Comparison of ENCODE assay signal across 8 mouse cellular contexts in the genomic region with DNA sequence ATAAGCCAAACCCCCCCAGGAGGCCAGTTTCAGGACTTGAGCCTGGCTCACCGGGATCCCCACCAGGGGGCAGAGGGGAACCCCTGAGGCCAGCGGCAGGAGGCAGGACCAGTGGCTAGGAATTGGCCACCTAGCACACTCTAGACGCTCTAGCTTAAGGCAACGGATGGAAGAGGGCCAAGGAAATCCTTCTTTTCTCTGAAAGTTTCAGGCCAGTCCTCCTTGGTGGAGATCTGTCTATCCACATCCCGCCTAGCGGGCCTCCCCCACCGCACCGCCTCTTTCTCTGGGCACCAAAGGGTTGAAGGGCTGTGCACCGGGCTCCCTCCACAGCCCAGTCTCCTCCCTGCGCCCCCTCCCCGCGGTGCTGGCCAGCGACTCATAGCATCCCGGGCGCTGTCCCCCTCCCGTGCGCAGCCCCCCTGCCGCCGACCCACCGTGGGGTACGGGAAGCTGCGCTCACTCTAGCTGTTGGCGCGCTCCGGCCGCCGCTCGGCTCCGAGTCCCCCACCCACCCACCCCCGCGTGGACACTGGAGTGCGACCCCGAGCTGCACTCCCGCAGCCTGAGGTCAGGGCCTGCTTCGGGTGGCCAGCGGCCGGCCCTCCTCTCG. TPM values are rescaled to one million over a fixed set of nuclear protein-coding genes. Genes with fewer than 3 reads are reported as not detected.
DNase-seq lines count a peak whose midpoint lies in the region; ATAC-seq lines count a peak whose summit lies in the region.

No protein-coding gene starts in this region.

- ATAC-seq in inflammation-experienced regulatory T-cells, adult 6 months, result peak; percentile 14
- peak; percentile 62 for ATAC-seq in megakaryocyte, adult 5-6 weeks (ENCODE audit: poor library complexity, severe bottlenecking)

- intact Hi-C loops in gastrocnemius, postnatal 36 days (cut with DNase I), result no loop called here
- intact Hi-C loops in left cerebral cortex, postnatal 10 days (cut with DNase I), result loop anchor here (5.0 kb wide), 1 partner anchor 125 kb away; no protein-coding TSS in a partner anchor

- DNase-seq in adrenal gland, postnatal 10 days, result peak; percentile 85
- DNase-seq in embryo, embryonic 10.5 days (ENCODE audit: low spot score), result peak; percentile 82
- peak; percentile 50 to 68 for DNase-seq in gastrocnemius, postnatal 36 days
- peak; percentile 58 to 81 for DNase-seq in left cerebral cortex, postnatal 10 days (ENCODE audit: extremely low spot score in 1 of 2, low spot score in 2 of 2)
- DNase-seq in right cerebral cortex, postnatal 10 days (ENCODE audit: low spot score in 2 of 2), result peak; percentile 81 to 86
- no peak for DNase-seq in adipocyte (ENCODE audit: low spot score)

RNA-seq across cellular contexts. Expression of gene Slc24a3, which starts 0.4 kb away (rescaled TPM):
- total RNA-seq in adrenal gland, postnatal 10 days (2021), result 10 to 100 TPM; 36.7 to 37.2 TPM
- total RNA-seq in gastrocnemius, postnatal 36 days (2021), result 1 to 10 TPM; 1.4 to 1.9 TPM
- polyA plus RNA-seq in inflammation-experienced regulatory T-cells, adult 6 months (2017; shearing (Covaris generic)), result 1 to 10 TPM; 1.1 to 1.7 (median 1.2) TPM
- 100 to 1,000 TPM; 147 to 153 TPM for total RNA-seq in left cerebral cortex, postnatal 10 days (2021)
- total RNA-seq in megakaryocyte, adult 5-6 weeks (2015), result 0.58 and 1.4 TPM in 2 replicates
- total RNA-seq in megakaryocyte, adult 5-6 weeks (2017), result 0.70 and 1.1 TPM in 2 replicates

Comparison
In these comparisons a context has a peak if more than half of its experiments do, and no peak if none do; other contexts are left out.
1. RNA of gene Slc24a3, which starts 0.4 kb away (total RNA-seq): 147 to 153 TPM in left cerebral cortex, postnatal 10 days and 36.7 to 37.2 TPM in adrenal gland, postnatal 10 days; 1.4 to 1.9 TPM in gastrocnemius, postnatal 36 days and 0.58 to 1.4 TPM in megakaryocyte, adult 5-6 weeks; every median in the first group is over 10 times any median in the second.